Mouse (Mus musculus) ES-Bruce4 (cell line): ENCODE results near the gene Tmem121.

Source experiments
- CTCF ChIP-seq: IDR thresholded peaks from one replicate; pipeline ENCODE4 v1.8.1; 2011; ENCODE audit warnings: low read depth, low read length
- EP300 ChIP-seq: IDR thresholded peaks from 2 replicates; pipeline ENCODE4 v1.6.1; 2011; ENCODE audit warnings: low read depth, low read length; ENCODE audit not compliant: insufficient read depth

GRCm38 (mm10) chr12:113152991-113153525 is 32.7 kb upstream of the Tmem121 start:
- TF ChIP-seq EP300 (no peak), CTCF (no peak)
